Mouse (Mus musculus) adrenal gland, postnatal 36 days (tissue): ENCODE results near the gene Tmem79. TPM values are rescaled to one million over a fixed set of nuclear protein-coding genes. Genes with fewer than 3 reads are reported as not detected.
"Not testable (repeated sequence)": the region's sequence is repeated elsewhere in the genome, so short reads cannot be mapped to it uniquely, and the experiment has no call there.

Source experiments
- DNase-seq, 2 experiments: peaks; one replicate each; pipeline ENCODE4 v3.0.0; 2021; ENCODE audit warnings: mixed read lengths in 1 of 2
- total RNA-seq, 2 experiments: library from RNA; stranded (reverse); gene quantifications; 2 replicates each; pipeline ENCODE4 v1.2.3; 2021

The Tmem79 gene
- total RNA-seq, 2 experiments from 2014 or later: 9.8 to 13.9 TPM

GRCm38 (mm10) chr3:88284815-88285564 lies 51.0 kb downstream of the Tmem79 start:
- not testable (repeated sequence) for DNase-seq

- not testable (repeated sequence) for DNase-seq
Observed at GRCm38 (mm10) chr3:88281141-88281916, 54.6 kb downstream of the Tmem79 start.

- no peak for DNase-seq
Observed at GRCm38 (mm10) chr3:88280035-88280434, 55.9 kb downstream of the Tmem79 start.

Other genes starting within 250 kb of the Tmem79 start
- gene Mef2d, start 193.8 kb downstream of the Tmem79 start, total RNA-seq: 10 to 100 TPM; 85.1 to 99.4 TPM
- 1 to 10 TPM; 5.5 to 7.9 TPM for gene Rhbg, start 81.4 kb downstream of the Tmem79 start, total RNA-seq
- gene Gm38392, start 48.9 kb downstream of the Tmem79 start, total RNA-seq: 1 to 10 TPM in 1 of 2 experiments, under 1 TPM in 1; 0.99 to 1.5 TPM
- 1 to 10 TPM; 6.9 to 8.0 TPM for gene Tsacc, start 39.1 kb downstream of the Tmem79 start, total RNA-seq
- gene Cct3, start 39.0 kb downstream of the Tmem79 start, total RNA-seq: 100 to 1,000 TPM; 301 to 387 TPM
- 100 to 1,000 TPM; 199 to 231 TPM for gene Glmp, start 11.1 kb downstream of the Tmem79 start, total RNA-seq
- 10 to 100 TPM; 43.2 to 45.0 TPM for gene Smg5, start 112 bp upstream of the Tmem79 start, total RNA-seq
- gene Paqr6, start 28.4 kb upstream of the Tmem79 start, total RNA-seq: 1 to 10 TPM in 1 of 2 experiments, under 1 TPM in 1; 0.96 to 1.5 TPM
- gene Bglap3, start 36.6 kb upstream of the Tmem79 start, total RNA-seq: under 1 TPM in 1 of 2 experiments, not detected in 1; 0.76 TPM
- not detected for gene Bglap2, start 42.6 kb upstream of the Tmem79 start, total RNA-seq
- gene Bglap, start 48.3 kb upstream of the Tmem79 start, total RNA-seq: 1 to 10 TPM in 1 of 2 experiments, under 1 TPM in 1; 0.99 to 1.9 TPM
- 10 to 100 TPM; 29.4 to 43.1 TPM for gene Pmf1, start 74.2 kb upstream of the Tmem79 start, total RNA-seq
- 10 to 100 TPM; 47.2 to 48.1 TPM for gene Slc25a44, start 89.0 kb upstream of the Tmem79 start, total RNA-seq
- 10 to 100 TPM in 1 of 2 experiments, 1 to 10 TPM in 1; 8.9 to 12.6 TPM for gene Sema4a, start 125.0 kb upstream of the Tmem79 start, total RNA-seq
- gene Lmna, start 173.8 kb upstream of the Tmem79 start, total RNA-seq: 100 to 1,000 TPM; 109 to 141 TPM
- 1 to 10 TPM; 3.1 to 4.3 TPM for gene Mex3a, start 196.2 kb upstream of the Tmem79 start, total RNA-seq
- not detected for gene Rab25, start 212.2 kb upstream of the Tmem79 start, total RNA-seq
- gene Lamtor2, start 216.9 kb upstream of the Tmem79 start, total RNA-seq: 100 to 1,000 TPM; 142 to 148 TPM
- gene Ubqln4, start 217.6 kb upstream of the Tmem79 start, total RNA-seq: 10 to 100 TPM; 73.3 to 74.2 TPM
- gene Ssr2, start 239.7 kb upstream of the Tmem79 start, total RNA-seq: 100 to 1,000 TPM; 207 to 252 TPM